Mouse (Mus musculus) ES-E14 (cell line): ENCODE results near the gene Cyb561. TPM values are rescaled to one million over a fixed set of nuclear protein-coding genes. Genes with fewer than 3 reads are reported as not detected.

Experiments used
- DNase-seq: peaks from one replicate; pipeline ENCODE4 v3.0.0-alpha.2; 2013; ENCODE audit warnings: low read depth, low spot score
- H3K27ac ChIP-seq: 2 replicates; pipeline ENCODE4 v1.5.1; 2012; ENCODE audit warnings: low read depth, mild to moderate bottlenecking, low read length, moderate library complexity, mixed read lengths; ENCODE audit not compliant: poor library complexity, insufficient read depth, severe bottlenecking
- H3K36me3 ChIP-seq: 2 replicates; pipeline ENCODE4 v1.6.1; 2012; ENCODE audit warnings: mild to moderate bottlenecking, low read length, moderate library complexity, mixed read lengths; ENCODE audit not compliant: control insufficient read depth, poor library complexity, insufficient read depth, severe bottlenecking
- H3K4me1 ChIP-seq, 2 experiments: fragments of 150-350 bp in 1 of 2; sonication (generic) in 1 of 2; 2 replicates each; pipeline ENCODE4 v1.6.1; 2012; ENCODE audit warnings: low read length in 2 of 2, mild to moderate bottlenecking in 1 of 2, mixed read lengths in 1 of 2; ENCODE audit not compliant: control insufficient read depth in 2 of 2, insufficient read depth in 2 of 2, poor library complexity in 1 of 2
- H3K4me3 ChIP-seq, 2 experiments: fragments of 150-350 bp in 1 of 2; sonication (generic) in 1 of 2; 2 replicates each; pipeline ENCODE4 v1.5.1; 2012; ENCODE audit warnings: low read length in 2 of 2, low read depth in 1 of 2, mild to moderate bottlenecking in 1 of 2, mixed read lengths in 1 of 2; ENCODE audit not compliant: insufficient read depth in 1 of 2, poor library complexity in 1 of 2, severe bottlenecking in 1 of 2
- H3K9ac ChIP-seq: 2 replicates; pipeline ENCODE4 v1.6.1; 2012; ENCODE audit warnings: low read depth, mild to moderate bottlenecking, low read length, mixed read lengths; ENCODE audit not compliant: poor library complexity, insufficient read depth, severe bottlenecking
- H3K9me3 ChIP-seq: fragments of 150-350 bp; sonication (generic); 2 replicates; pipeline ENCODE4 v1.6.1; 2012; ENCODE audit warnings: low read depth, mild to moderate bottlenecking, low read length; ENCODE audit not compliant: control insufficient read depth, insufficient read depth
- CHD2 ChIP-seq: IDR thresholded peaks from 2 replicates; pipeline ENCODE4 v1.6.1; 2014; ENCODE audit warnings: mild to moderate bottlenecking, low read depth, low read length, inconsistent platforms
- HCFC1 ChIP-seq: IDR thresholded peaks from 2 replicates; pipeline ENCODE4 v1.6.1; 2012; ENCODE audit warnings: low read length, inconsistent platforms, borderline replicate concordance; ENCODE audit not compliant: insufficient read depth
- MAFK ChIP-seq: IDR thresholded peaks from 2 replicates; pipeline ENCODE4 v1.6.1; 2014; ENCODE audit warnings: mild to moderate bottlenecking, low read depth, low read length, inconsistent platforms; ENCODE audit not compliant: insufficient read depth
- ZC3H11A ChIP-seq: IDR thresholded peaks from 2 replicates; pipeline ENCODE4 v1.6.1; 2012; ENCODE audit warnings: low read depth, mild to moderate bottlenecking, inconsistent platforms, low read length, borderline replicate concordance
- ZNF384 ChIP-seq: IDR thresholded peaks from 2 replicates; pipeline ENCODE4 v1.6.1; 2012; ENCODE audit warnings: low read depth, low read length, inconsistent platforms
- in situ Hi-C, 2 experiments: fragments of 600-800 bp; cut with MboI; formaldehyde crosslinking; loops; one replicate each; pipeline ENCODE4 v1.15.1; 2025; ENCODE audit warnings: low sequenced_read_pairs in 2 of 2, inconsistent platforms in 1 of 2; ENCODE audit not compliant: unreplicated experiment in 2 of 2
- total RNA-seq: library from RNA; depleted of rRNA; stranded (reverse); fragments of 300-350 nt; gene quantifications from 2 replicates; pipeline ENCODE4 v1.2.3, GENCODE M21; 2012; rRNA removed

The Cyb561 gene
- total RNA-seq, 1 experiment = 14.7 TPM

DNA sequence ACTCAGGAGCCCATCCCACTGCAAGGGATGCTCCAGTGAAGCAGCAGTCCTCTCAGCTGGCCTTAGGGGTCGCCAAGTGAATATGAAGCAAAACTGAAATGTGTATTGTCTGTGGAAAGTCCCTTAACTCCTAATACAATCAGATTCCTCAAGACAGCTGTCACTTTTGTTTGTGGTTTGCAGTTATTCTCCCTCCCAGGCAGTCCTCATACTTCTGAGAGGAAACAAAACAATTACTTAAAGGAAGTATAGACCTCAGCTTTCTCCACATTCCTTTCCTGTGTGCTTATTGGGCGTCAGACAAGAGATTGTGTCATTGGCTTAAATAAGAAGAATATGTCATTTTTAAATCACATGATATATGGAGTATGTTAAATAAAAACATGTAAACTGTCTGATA is 51.6 kb downstream of the Cyb561 start:
- H3K9ac ChIP-seq = no peak overlapping the region
- in situ Hi-C loops = loop anchor here in 1 of 2 experiments (25.0 kb wide), 1 partner anchor 539 kb away; no protein-coding TSS in a partner anchor
- H3K4me1 ChIP-seq = peaks cover 0 to 2% of the 10 kb centered on the region in 2 experiments; a peak in 1 of 4 replicates

DNA sequence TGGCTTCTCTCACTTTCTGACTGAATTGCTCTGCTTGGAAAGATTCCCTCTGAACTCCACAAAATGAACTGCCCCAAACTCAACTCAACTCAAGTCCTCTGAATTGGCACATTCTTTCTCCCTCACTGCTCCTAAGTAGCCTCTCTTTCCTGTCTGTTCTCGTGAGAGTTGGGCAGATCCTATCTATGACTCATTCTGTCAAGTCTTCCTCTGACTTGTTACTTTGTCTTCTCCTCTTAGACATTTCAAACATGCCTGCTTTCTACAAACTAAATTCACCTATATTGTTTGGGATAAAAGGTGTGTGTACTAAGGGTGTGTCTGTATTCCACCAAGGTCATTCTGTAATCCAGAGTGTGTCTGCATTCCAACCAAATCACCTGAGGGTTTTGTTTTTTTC is 54.0 kb downstream of the Cyb561 start:
- no peaks in the 10 kb centered on the region for H3K9me3 ChIP-seq
- H3K4me3 ChIP-seq = no peak overlapping the region
- TF ChIP-seq HCFC1 (no peak), CHD2 (peak; percentile 87)
- no peak overlapping the region for H3K9ac ChIP-seq
- in situ Hi-C loops = no loop called here
- H3K36me3 ChIP-seq = no peaks in the 10 kb centered on the region
- DNase-seq = no peak
- no peak overlapping the region for H3K27ac ChIP-seq
- peaks cover 0 to 2% of the 10 kb centered on the region in 2 experiments; a peak in 1 of 4 replicates for H3K4me1 ChIP-seq

More for the DNA sequence above, 51.6 kb downstream of the Cyb561 start:
- Histone ChIP-seq H3K4me3 (no peak overlapping the region), H3K9me3 (no peaks in the 10 kb centered on the region), H3K27ac (no peak overlapping the region), H3K36me3 (no peaks in the 10 kb centered on the region)
- DNase-seq = no peak
- TF ChIP-seq CHD2 (no peak), ZNF384 (no peak), HCFC1 (no peak), MAFK (no peak), ZC3H11A (no peak)

DNA sequence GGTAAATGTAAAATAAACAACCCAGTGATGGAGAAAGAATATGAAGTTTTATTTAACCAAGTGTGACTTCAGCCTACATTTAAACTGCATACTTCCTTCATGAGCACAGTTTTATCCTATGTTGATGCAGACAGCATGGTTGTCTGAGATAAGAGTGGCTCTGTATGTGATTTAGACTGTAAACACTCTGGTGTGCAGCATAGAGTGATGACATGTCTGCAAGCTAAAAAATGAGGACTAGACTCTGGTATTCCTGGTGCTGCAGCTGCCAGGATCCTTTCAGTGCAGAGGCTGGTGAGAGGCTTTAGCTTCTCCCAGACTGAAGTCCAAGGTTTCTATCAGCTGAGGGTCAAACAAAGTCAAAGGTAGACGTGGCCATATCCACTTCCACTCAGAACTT is 65.9 kb downstream of the Cyb561 start:
- H3K27ac ChIP-seq = no peak overlapping the region
- H3K4me3 ChIP-seq = no peak overlapping the region
- H3K9ac ChIP-seq = no peak overlapping the region
- in situ Hi-C loops = no loop called here
- no peaks in the 10 kb centered on the region for H3K9me3 ChIP-seq
- DNase-seq = no peak
- no peaks in the 10 kb centered on the region for H3K4me1 ChIP-seq
- TF ChIP-seq HCFC1 = no peak
- no peak for TF ChIP-seq CHD2
- no peak for TF ChIP-seq ZC3H11A
- no peak for TF ChIP-seq MAFK
- TF ChIP-seq ZNF384 = no peak
- H3K36me3 ChIP-seq = no peaks in the 10 kb centered on the region

DNA sequence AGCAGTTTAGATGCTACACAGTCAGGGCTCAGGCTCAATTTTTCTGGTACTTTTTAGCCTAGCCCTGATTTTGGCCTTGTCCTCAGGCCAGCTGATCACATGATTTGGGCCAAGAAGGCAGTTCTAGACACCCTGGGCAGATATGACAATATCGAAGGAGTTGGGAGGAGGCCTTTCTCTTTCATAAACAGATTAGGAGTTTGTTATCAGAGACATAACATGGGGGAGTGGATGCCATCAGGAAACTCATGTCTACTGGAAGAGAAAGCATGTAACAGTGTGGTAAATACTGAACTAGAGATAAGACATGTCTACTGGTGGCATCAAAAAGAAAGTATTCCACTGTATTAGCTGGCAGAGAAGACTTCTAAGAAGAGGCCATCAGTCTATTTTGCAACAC is 67.6 kb downstream of the Cyb561 start:
- no peak for TF ChIP-seq ZNF384
- TF ChIP-seq HCFC1 = no peak
- TF ChIP-seq MAFK = no peak
- no peak for TF ChIP-seq CHD2
- no peak for TF ChIP-seq ZC3H11A
- no peak overlapping the region for H3K4me3 ChIP-seq
- H3K9me3 ChIP-seq = no peaks in the 10 kb centered on the region
- no peak overlapping the region for H3K9ac ChIP-seq
- H3K27ac ChIP-seq = no peak overlapping the region
- DNase-seq = no peak
- H3K4me1 ChIP-seq = no peaks in the 10 kb centered on the region
- in situ Hi-C loops = no loop called here
- H3K36me3 ChIP-seq = no peaks in the 10 kb centered on the region

Other genes with a start within 250 kb of the Cyb561 start
- gene Ace, start 14.6 kb upstream of the Cyb561 start, total RNA-seq = 1.2 and 1.4 TPM in 2 replicates
- gene Ace3, start 41.3 kb upstream of the Cyb561 start, total RNA-seq = not detected in 2 replicates
- 1.5 and 1.6 TPM in 2 replicates for gene Kcnh6, start 54.8 kb upstream of the Cyb561 start, total RNA-seq
- 23.0 and 30.3 TPM in 2 replicates for gene Dcaf7, start 83.5 kb upstream of the Cyb561 start, total RNA-seq
- gene Taco1, start 112.7 kb upstream of the Cyb561 start, total RNA-seq = 12.6 and 17.4 TPM in 2 replicates
- 38.2 and 43.7 TPM in 2 replicates for gene Map3k3, start 131.3 kb upstream of the Cyb561 start, total RNA-seq
- not detected in 2 replicates for gene Gm10840, start 207.5 kb upstream of the Cyb561 start, total RNA-seq
- 20.3 and 30.9 TPM in 2 replicates for gene Limd2, start 207.5 kb upstream of the Cyb561 start, total RNA-seq
- 14.5 and 24.0 TPM in 2 replicates for gene Strada, start 248.8 kb upstream of the Cyb561 start, total RNA-seq